Mouse (Mus musculus) MN1 (cell line): ENCODE results near the gene Madcam1.
"Not testable (repeated sequence)": the region's sequence is repeated elsewhere in the genome, so short reads cannot be mapped to it uniquely, and the experiment has no call there.

ENCODE experiments used
- DNase-seq: peaks from one replicate; pipeline ENCODE4 v3.0.0-alpha.2; 2016; ENCODE audit warnings: low spot score

Gene Madcam1

GRCm38 (mm10) chr10:79689178-79689577 lies 24.8 kb downstream of the Madcam1 start:
- no peak for DNase-seq

GRCm38 (mm10) chr10:79691986-79692548 lies 27.7 kb downstream of the Madcam1 start:
- DNase-seq, result no peak

- DNase-seq, result no peak
These were observed 29.4 kb downstream of the Madcam1 start for GRCm38 (mm10) chr10:79693580-79694378.

GRCm38 (mm10) chr10:79694379-79694655 lies 30.0 kb downstream of the Madcam1 start:
- DNase-seq, result no peak

GRCm38 (mm10) chr10:79695231-79696128 lies 31.1 kb downstream of the Madcam1 start:
- DNase-seq, result peak; percentile 80

GRCm38 (mm10) chr10:79696129-79696651 lies 31.8 kb downstream of the Madcam1 start:
- DNase-seq, result no peak

- no peak for DNase-seq
These were observed 33.6 kb downstream of the Madcam1 start for GRCm38 (mm10) chr10:79697916-79698315.

GRCm38 (mm10) chr10:79698459-79698858 lies 34.1 kb downstream of the Madcam1 start:
- DNase-seq, result no peak

GRCm38 (mm10) chr10:79700676-79701075 lies 36.3 kb downstream of the Madcam1 start:
- DNase-seq, result no peak

- no peak for DNase-seq
These were observed 37.2 kb downstream of the Madcam1 start for GRCm38 (mm10) chr10:79701443-79702129.

GRCm38 (mm10) chr10:79702970-79703369 lies 38.6 kb downstream of the Madcam1 start:
- DNase-seq, result not testable (repeated sequence)

- DNase-seq, result no peak
These were observed 39.2 kb downstream of the Madcam1 start for GRCm38 (mm10) chr10:79703541-79703940.

GRCm38 (mm10) chr10:79704065-79704969 lies 40.0 kb downstream of the Madcam1 start, which contains the start of gene Bsg:
TSS of gene Bsg (plus strand) at chr10:79704491.
- peak; percentile 100 for DNase-seq

- no peak for DNase-seq
These were observed 40.6 kb downstream of the Madcam1 start for GRCm38 (mm10) chr10:79704970-79705360.

GRCm38 (mm10) chr10:79705951-79706350 lies 41.6 kb downstream of the Madcam1 start:
- DNase-seq, result no peak

- no peak for DNase-seq
These were observed 42.2 kb downstream of the Madcam1 start for GRCm38 (mm10) chr10:79706406-79707094.

- no peak for DNase-seq
These were observed 42.8 kb downstream of the Madcam1 start for GRCm38 (mm10) chr10:79707162-79707561.

GRCm38 (mm10) chr10:79707759-79708158 lies 43.4 kb downstream of the Madcam1 start:
- no peak for DNase-seq

GRCm38 (mm10) chr10:79708668-79709067 lies 44.3 kb downstream of the Madcam1 start:
- DNase-seq, result no peak

- peak; percentile 63 for DNase-seq
These were observed 44.9 kb downstream of the Madcam1 start for GRCm38 (mm10) chr10:79709307-79709706.
